Mouse (Mus musculus) hindbrain, embryonic 15.5 days (tissue): ENCODE data around the gene BC016579. TPM values are rescaled to one million over a fixed set of nuclear protein-coding genes. Genes with fewer than 3 reads are reported as not detected.

Source experiments
- ATAC-seq: fragments of 200-750 bp; cut with Nextera tagmentation; 2 replicates; pipeline ENCODE4 v1.8.0; 2017; ENCODE audit warnings: low read depth, moderate number of reproducible peaks, moderate TSS enrichment; ENCODE audit not compliant: low FRiP score
- H3K27ac ChIP-seq: fragments of 300-500 bp; sonication (generic); replicated peaks from 2 replicates; pipeline ENCODE4 v1.5.1; 2015; ENCODE audit warnings: mild to moderate bottlenecking, inconsistent platforms
- H3K27me3 ChIP-seq: fragments of 300-500 bp; sonication (generic); 2 replicates; pipeline ENCODE4 v1.6.1; 2015; ENCODE audit warnings: control low read depth, inconsistent platforms
- H3K36me3 ChIP-seq: fragments of 300-500 bp; sonication (generic); 2 replicates; pipeline ENCODE4 v1.6.1; 2015; ENCODE audit warnings: control low read depth, inconsistent platforms
- H3K4me1 ChIP-seq: fragments of 300-500 bp; sonication (generic); replicated peaks from 2 replicates; pipeline ENCODE4 v1.6.1; 2015; ENCODE audit warnings: control low read depth, inconsistent platforms
- H3K4me2 ChIP-seq: fragments of 300-500 bp; sonication (generic); 2 replicates; pipeline ENCODE4 v1.6.1; 2015; ENCODE audit warnings: moderate library complexity, mild to moderate bottlenecking, inconsistent platforms
- H3K4me3 ChIP-seq: fragments of 300-500 bp; sonication (generic); 2 replicates; pipeline ENCODE4 v1.5.1; 2015; ENCODE audit warnings: mild to moderate bottlenecking, inconsistent platforms
- H3K9ac ChIP-seq: fragments of 300-500 bp; sonication (generic); 2 replicates; pipeline ENCODE4 v1.6.1; 2015; ENCODE audit warnings: inconsistent platforms
- H3K9me3 ChIP-seq: fragments of 300-500 bp; sonication (generic); 2 replicates; pipeline ENCODE4 v1.6.1; 2016; ENCODE audit warnings: control low read depth, inconsistent platforms
- WGBS: fragments of 180-500 bp; shearing (Covaris S2); methylation state at CpG from one replicate; pipeline ENCODE4 v1.1.7; 2015; 5-methylcytosine and 5-hydroxymethylcytosine counted together
- polyA plus RNA-seq: library from polyadenylated mRNA; unstranded; fragments of >200 nt; fragmentation: Nextera tagmentation; extraction: Ambion mirVana; gene quantifications from 2 replicates; pipeline ENCODE4 v1.2.1, GENCODE M21; 2015

Gene BC016579
- polyA plus RNA-seq, 1 experiment from 2014 or later, result not detected

- 86% methylated on average over 3 of the region's 3 CpGs for WGBS
- ATAC-seq, result no peak
- Histone ChIP-seq H3K27me3 (no peaks in the 10 kb centered on the region), H3K27ac (no peak overlapping the region), H3K9me3 (no peaks in the 10 kb centered on the region), H3K4me2 (no peak overlapping the region), H3K36me3 (no peaks in the 10 kb centered on the region), H3K9ac (no peak overlapping the region), H3K4me1 (no peaks in the 10 kb centered on the region), H3K4me3 (no peak overlapping the region)
Observed at GRCm38 (mm10) chr16:45609300-45609699, 44.6 kb downstream of the BC016579 start.

GRCm38 (mm10) chr16:45608481-45608954, 45.4 kb downstream of the BC016579 start:
- no peaks in the 10 kb centered on the region for H3K9me3 ChIP-seq
- no peaks in the 10 kb centered on the region for H3K36me3 ChIP-seq
- no peaks in the 10 kb centered on the region for H3K27me3 ChIP-seq
- H3K9ac ChIP-seq, result no peak overlapping the region
- no peak overlapping the region for H3K4me2 ChIP-seq
- H3K4me3 ChIP-seq, result no peak overlapping the region
- no peak overlapping the region for H3K27ac ChIP-seq
- H3K4me1 ChIP-seq, result no peaks in the 10 kb centered on the region
- ATAC-seq, result 0 out of 2 replicates have a peak, but pooled peaks have one; percentile 27
- 60% methylated on average over 4 of the region's 4 CpGs for WGBS

- no peak for ATAC-seq
- Histone ChIP-seq H3K4me2 (no peak overlapping the region), H3K36me3 (no peaks in the 10 kb centered on the region)
Observed at GRCm38 (mm10) chr16:45595494-45595893, 58.4 kb downstream of the BC016579 start.

GRCm38 (mm10) chr16:45593656-45594055, 60.2 kb downstream of the BC016579 start:
- Histone ChIP-seq H3K4me1 (no peaks in the 10 kb centered on the region), H3K9ac (no peak overlapping the region), H3K9me3 (no peaks in the 10 kb centered on the region), H3K27ac (no peak overlapping the region), H3K27me3 (no peaks in the 10 kb centered on the region), H3K36me3 (no peaks in the 10 kb centered on the region), H3K4me3 (no peak overlapping the region), H3K4me2 (no peak overlapping the region)
- 50% methylated on average over 1 of the region's 1 CpGs for WGBS
- ATAC-seq, result 0 out of 2 replicates have a peak, but pooled peaks have one; percentile 42

More at GRCm38 (mm10) chr16:45595494-45595893, 58.4 kb downstream of the BC016579 start:
- Histone ChIP-seq H3K9me3 (no peaks in the 10 kb centered on the region), H3K4me3 (no peak overlapping the region), H3K27me3 (no peaks in the 10 kb centered on the region), H3K9ac (no peak overlapping the region), H3K27ac (no peak overlapping the region), H3K4me1 (no peaks in the 10 kb centered on the region)

GRCm38 (mm10) chr16:45582512-45582911, 71.4 kb downstream of the BC016579 start:
- ATAC-seq, result no peak
- WGBS, result 38% methylated on average over 2 of the region's 2 CpGs

GRCm38 (mm10) chr16:45579883-45580282, 74.0 kb downstream of the BC016579 start:
- Histone ChIP-seq H3K4me1 (no peaks in the 10 kb centered on the region), H3K4me2 (no peak overlapping the region), H3K9ac (no peak overlapping the region), H3K27me3 (no peaks in the 10 kb centered on the region), H3K27ac (no peak overlapping the region), H3K36me3 (no peaks in the 10 kb centered on the region), H3K4me3 (no peak overlapping the region), H3K9me3 (no peaks in the 10 kb centered on the region)
- 71% methylated on average over 12 of the region's 12 CpGs for WGBS
- no peak for ATAC-seq

More at GRCm38 (mm10) chr16:45582512-45582911, 71.4 kb downstream of the BC016579 start:
- Histone ChIP-seq H3K36me3 (no peaks in the 10 kb centered on the region), H3K9ac (no peak overlapping the region), H3K27me3 (no peaks in the 10 kb centered on the region), H3K4me3 (no peak overlapping the region), H3K4me2 (no peak overlapping the region), H3K27ac (no peak overlapping the region), H3K9me3 (no peaks in the 10 kb centered on the region), H3K4me1 (no peaks in the 10 kb centered on the region)

Other genes with a start within 250 kb of the BC016579 start
- 340 and 346 TPM in 2 replicates for gene Cd200, start 245.0 kb downstream of the BC016579 start, polyA plus RNA-seq
- not detected in 2 replicates for gene Gm609, start 161.1 kb downstream of the BC016579 start, polyA plus RNA-seq
- gene Gm17783, start 122.0 kb downstream of the BC016579 start, polyA plus RNA-seq, result not detected in 2 replicates
- not detected in 2 replicates for gene Slc9c1, start 118.8 kb downstream of the BC016579 start, polyA plus RNA-seq
- gene Gcsam, start 43.7 kb downstream of the BC016579 start, polyA plus RNA-seq, result not detected in 2 replicates
- gene Tmprss7, start 39.6 kb upstream of the BC016579 start, polyA plus RNA-seq, result 0.83 and 1.1 TPM in 2 replicates
- 437 and 453 TPM in 2 replicates for gene Tagln3, start 70.5 kb upstream of the BC016579 start, polyA plus RNA-seq
- 40.3 and 44.5 TPM in 2 replicates for gene Abhd10, start 88.9 kb upstream of the BC016579 start, polyA plus RNA-seq